Mouse (Mus musculus) hindbrain, postnatal 0 days (tissue): ENCODE measurements around the gene A530016L24Rik. TPM values are rescaled to one million over a fixed set of nuclear protein-coding genes. Genes with fewer than 3 reads are reported as not detected.
A peak's percentile ranks its signal among the peaks of the same experiment; 100 is the strongest.

ENCODE experiments used
- ATAC-seq: fragments of 200-750 bp; cut with Nextera tagmentation; 2 replicates; pipeline ENCODE4 v1.8.0; 2017; ENCODE audit warnings: mild to moderate bottlenecking, moderate TSS enrichment, moderate library complexity
- DNase-seq: peaks from one replicate; pipeline ENCODE4 v3.0.0-alpha.2; 2015; ENCODE audit warnings: low spot score
- H3K27ac ChIP-seq: fragments of 300-500 bp; sonication (generic); 2 replicates; pipeline ENCODE4 v1.5.1; 2014; ENCODE audit warnings: mild to moderate bottlenecking
- H3K27me3 ChIP-seq: fragments of 300-500 bp; sonication (generic); 2 replicates; pipeline ENCODE4 v1.6.1; 2014; ENCODE audit warnings: low read length, mixed read lengths; ENCODE audit not compliant: insufficient read depth
- H3K36me3 ChIP-seq: fragments of 300-500 bp; sonication (generic); 2 replicates; pipeline ENCODE4 v1.6.1; 2014; ENCODE audit warnings: low read length, mixed read lengths; ENCODE audit not compliant: insufficient read depth
- H3K4me1 ChIP-seq: fragments of 300-500 bp; sonication (generic); 2 replicates; pipeline ENCODE4 v1.6.1; 2014; ENCODE audit warnings: antibody characterized with exemption, low read length, mixed read lengths; ENCODE audit not compliant: insufficient read depth
- H3K4me2 ChIP-seq: fragments of 300-500 bp; sonication (generic); 2 replicates; pipeline ENCODE4 v1.6.1; 2014; ENCODE audit warnings: low read depth, mild to moderate bottlenecking, low read length, moderate library complexity, mixed read lengths
- H3K4me3 ChIP-seq: fragments of 300-500 bp; sonication (generic); 2 replicates; pipeline ENCODE4 v1.5.1; 2014; ENCODE audit warnings: low read length
- H3K9ac ChIP-seq: fragments of 300-500 bp; sonication (generic); replicated peaks from 2 replicates; pipeline ENCODE4 v1.6.1; 2014; ENCODE audit warnings: mild to moderate bottlenecking, low read length, moderate library complexity, mixed read lengths
- H3K9me3 ChIP-seq: fragments of 300-500 bp; sonication (generic); 2 replicates; pipeline ENCODE4 v1.6.1; 2016; ENCODE audit warnings: low read length, mixed read lengths
- CTCF ChIP-seq: IDR thresholded peaks from 2 replicates; pipeline ENCODE4 v1.5.1; 2016; ENCODE audit warnings: antibody characterized with exemption, control low read depth, low read depth
- WGBS: fragments of 180-500 bp; shearing (Covaris S2); extraction: QIAGEN DNeasy Blood & Tissue Kit; methylation state at CpG from one replicate; pipeline ENCODE4 v1.1.7; 2014; 5-methylcytosine and 5-hydroxymethylcytosine counted together
- polyA plus RNA-seq: library from polyadenylated mRNA; unstranded; fragments of >200 nt; fragmentation: Nextera tagmentation; extraction: Ambion mirVana; gene quantifications from 2 replicates; pipeline ENCODE4 v1.2.1, GENCODE M21; 2015
- total RNA-seq: library from RNA; depleted of rRNA; stranded (reverse); fragments of >200 nt; gene quantifications from 2 replicates; pipeline ENCODE4 v1.2.3, GENCODE M21; 2014

Gene A530016L24Rik
- total and polyA plus RNA-seq, 2 experiments from 2014 or later, result 0.11 TPM; not detected in 1

- TF ChIP-seq CTCF, result no peak
- H3K4me2 ChIP-seq, result no peak overlapping the region
- 0 out of 2 replicates have a peak, but pooled peaks cover 5% of the 10 kb centered on the region for H3K4me1 ChIP-seq
- no peak for DNase-seq
- no peak overlapping the region for H3K4me3 ChIP-seq
- no peak for ATAC-seq
- H3K27ac ChIP-seq, result no peak overlapping the region
- no peaks in the 10 kb centered on the region; the same call in 1 of the 2 replicates for H3K27me3 ChIP-seq
- no peaks in the 10 kb centered on the region for H3K36me3 ChIP-seq
- H3K9ac ChIP-seq, result no peak overlapping the region
- WGBS, result 82% methylated on average over 10 of the region's 10 CpGs
- no peaks in the 10 kb centered on the region for H3K9me3 ChIP-seq
Measured at GRCm38 (mm10) chr12:112467387-112467786, 21.9 kb upstream of the A530016L24Rik start.

GRCm38 (mm10) chr12:112469393-112469792, 19.9 kb upstream of the A530016L24Rik start:
- H3K4me1 ChIP-seq, result 0 out of 2 replicates have a peak, but pooled peaks cover 5% of the 10 kb centered on the region
- no peaks in the 10 kb centered on the region for H3K9me3 ChIP-seq
- ATAC-seq (no peak), DNase-seq (no peak)
- H3K27ac ChIP-seq, result no peak overlapping the region
- TF ChIP-seq CTCF, result no peak
- H3K36me3 ChIP-seq, result no peaks in the 10 kb centered on the region
- no peaks in the 10 kb centered on the region; the same call in 1 of the 2 replicates for H3K27me3 ChIP-seq
- no peak overlapping the region for H3K4me2 ChIP-seq
- H3K9ac ChIP-seq, result no peak overlapping the region
- no peak overlapping the region for H3K4me3 ChIP-seq
- WGBS, result 84% methylated on average over 7 of the region's 7 CpGs

- DNase-seq, result no peak
- 42% methylated on average over 5 of the region's 5 CpGs for WGBS
- Histone ChIP-seq H3K27ac (no peak overlapping the region), H3K27me3 (no peaks in the 10 kb centered on the region; the same call in 1 of the 2 replicates), H3K4me2 (no peak overlapping the region), H3K36me3 (no peaks in the 10 kb centered on the region), H3K4me1 (0 out of 2 replicates have a peak, but pooled peaks cover 5% of the 10 kb centered on the region), H3K9me3 (no peaks in the 10 kb centered on the region), H3K4me3 (no peak overlapping the region), H3K9ac (no peak overlapping the region)
- no peak for ATAC-seq
- peak; percentile 10; the same call in 1 of the 2 replicates for TF ChIP-seq CTCF
Measured at GRCm38 (mm10) chr12:112470216-112470615, 19.0 kb upstream of the A530016L24Rik start.

GRCm38 (mm10) chr12:112473777-112474176, 15.5 kb upstream of the A530016L24Rik start:
- Histone ChIP-seq H3K4me3 (no peak overlapping the region), H3K36me3 (no peaks in the 10 kb centered on the region), H3K4me2 (no peak overlapping the region), H3K9me3 (no peaks in the 10 kb centered on the region), H3K9ac (no peak overlapping the region), H3K27ac (no peak overlapping the region), H3K27me3 (no peaks in the 10 kb centered on the region; the same call in 1 of the 2 replicates), H3K4me1 (0 out of 2 replicates have a peak, but pooled peaks cover 5% of the 10 kb centered on the region)
- peak; percentile 99 for TF ChIP-seq CTCF
- DNase-seq (peak; percentile 88), ATAC-seq (peak; percentile 79)
- WGBS, result 14% methylated on average over 9 of the region's 9 CpGs

GRCm38 (mm10) chr12:112489535-112489934, 287 bp downstream of the A530016L24Rik start:
- no peak for DNase-seq
- no peaks in the 10 kb centered on the region for H3K4me1 ChIP-seq
- H3K27me3 ChIP-seq, result no peaks in the 10 kb centered on the region
- no peak for TF ChIP-seq CTCF
- WGBS, result 93% methylated on average over 9 of the region's 9 CpGs
- H3K9me3 ChIP-seq, result no peaks in the 10 kb centered on the region
- no peak overlapping the region for H3K4me3 ChIP-seq
- H3K9ac ChIP-seq, result no peak overlapping the region
- no peaks in the 10 kb centered on the region for H3K36me3 ChIP-seq
- H3K27ac ChIP-seq, result no peak overlapping the region
- no peak for ATAC-seq
- no peak overlapping the region for H3K4me2 ChIP-seq

- H3K27ac ChIP-seq, result 0 out of 2 replicates have a peak overlapping the region, but pooled peaks have one; percentile 6
- ATAC-seq (peak; percentile 33; the same call in 1 of the 2 replicates), DNase-seq (no peak)
- no peaks in the 10 kb centered on the region for H3K9me3 ChIP-seq
- 26% methylated on average over 3 of the region's 3 CpGs for WGBS
- H3K4me1 ChIP-seq, result no peaks in the 10 kb centered on the region
- no peak overlapping the region for H3K9ac ChIP-seq
- H3K36me3 ChIP-seq, result no peaks in the 10 kb centered on the region
- no peaks in the 10 kb centered on the region for H3K27me3 ChIP-seq
- no peak overlapping the region for H3K4me3 ChIP-seq
- TF ChIP-seq CTCF, result peak; percentile 48
- H3K4me2 ChIP-seq, result no peak overlapping the region
Measured at GRCm38 (mm10) chr12:112490444-112490939, 1.2 kb downstream of the A530016L24Rik start.

DNA sequence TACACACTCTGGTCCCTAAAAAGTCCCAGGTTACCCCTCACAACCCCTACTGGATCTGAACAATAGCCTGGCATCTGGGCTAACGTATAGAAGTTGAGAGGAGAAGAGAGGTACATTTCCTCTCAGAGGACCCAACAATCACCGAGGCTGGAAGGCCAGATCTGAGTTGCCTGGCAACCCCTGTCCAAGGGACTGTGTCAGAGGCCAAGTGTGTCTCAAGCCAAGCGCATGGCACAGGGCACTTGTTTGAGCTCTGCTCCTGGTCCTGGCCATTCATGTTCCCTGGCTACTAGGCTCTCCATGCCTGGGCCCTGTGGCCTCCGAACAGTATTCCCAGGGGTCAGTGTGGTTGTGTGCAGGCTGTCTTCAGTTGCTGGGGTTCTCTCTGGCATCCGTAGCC, 6.9 kb downstream of the A530016L24Rik start:
- TF ChIP-seq CTCF, result no peak
- no peak overlapping the region for H3K27ac ChIP-seq
- 44% methylated on average over 5 of the region's 5 CpGs for WGBS
- no peaks in the 10 kb centered on the region for H3K36me3 ChIP-seq
- no peak for ATAC-seq
- no peak overlapping the region for H3K4me2 ChIP-seq
- H3K27me3 ChIP-seq, result no peaks in the 10 kb centered on the region
- no peak for DNase-seq
- H3K9me3 ChIP-seq, result no peaks in the 10 kb centered on the region
- no peak overlapping the region for H3K4me3 ChIP-seq
- H3K9ac ChIP-seq, result no peak overlapping the region
- H3K4me1 ChIP-seq, result no peaks in the 10 kb centered on the region
